Mouse (Mus musculus): ENCODE data around the gene Arsa. TPM values are rescaled to one million over a fixed set of nuclear protein-coding genes. Genes with fewer than 3 reads are reported as not detected.

The Arsa gene
- total and polyA plus RNA-seq, 3 experiments = 9.1 to 28.1 TPM; not detected in 1

DNA sequence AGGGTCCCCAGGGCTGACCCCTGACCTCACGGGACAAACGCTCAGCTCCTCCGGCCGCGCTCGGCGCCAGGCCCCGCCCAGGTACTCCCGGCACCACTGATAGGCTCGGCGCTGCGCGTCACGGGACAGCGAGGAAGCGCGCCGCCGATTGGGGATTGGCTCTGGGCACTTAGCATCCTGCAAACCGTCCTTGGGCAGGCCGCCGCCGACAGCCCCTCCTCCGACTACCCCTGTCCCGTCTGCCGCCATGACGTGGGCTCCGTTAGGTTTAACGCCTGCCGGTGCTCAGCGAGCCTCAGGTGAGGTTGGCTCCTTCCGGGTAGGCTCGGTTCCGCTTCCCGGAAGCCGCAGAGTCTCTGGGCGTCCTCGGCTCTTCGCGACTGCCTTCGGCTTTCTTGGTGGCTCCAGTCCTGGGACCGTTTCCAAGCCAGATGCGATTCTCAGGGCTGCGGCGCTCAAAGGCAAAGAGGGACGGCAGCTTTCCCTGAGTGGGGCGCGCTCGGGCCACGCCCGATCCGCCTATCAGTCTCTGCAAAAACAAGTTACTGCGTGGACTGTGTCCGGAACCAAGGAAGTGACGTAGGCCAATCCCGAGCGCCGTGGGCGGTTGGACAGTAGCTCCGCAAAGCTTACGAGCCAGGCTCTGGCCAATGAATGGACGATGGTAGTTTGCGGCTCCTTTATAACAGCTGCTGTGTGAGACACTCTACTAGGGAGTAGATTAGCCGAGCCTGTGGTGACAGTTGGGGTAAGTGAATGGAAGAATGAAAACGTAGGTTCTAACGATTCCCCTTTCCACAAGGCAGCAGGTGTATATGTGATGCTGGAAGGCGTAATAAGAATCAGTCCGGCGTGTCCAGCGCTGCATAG, 47.6 kb downstream of the Arsa start, which contains the start of the genes C730034F03Rik, Gm44502 and Chkb (continued):
- TF ChIP-seq NRF1 (IDR thresholded peaks at IDR 0.05; ENCODE audit: insufficient read depth, low read depth, low read length, poor library complexity, severe bottlenecking) (peak; percentile 38; the same call in 1 of the 2 replicates), ELF1 (IDR thresholded peaks at IDR 0.05; ENCODE audit: low read depth, low read length) (peak; percentile 91), TBP (IDR thresholded peaks at IDR 0.05; ENCODE audit: low read depth, low read length) (peak; percentile 97), HCFC1 (IDR thresholded peaks at IDR 0.05; ENCODE audit: low read depth, low read length) (peak; percentile 78), ZMIZ1 (IDR thresholded peaks at IDR 0.05; ENCODE audit: low read depth, low read length) (peak; percentile 91), ETS1 (IDR thresholded peaks at IDR 0.05; ENCODE audit: low read depth, low read length) (peak; percentile 60; the same call in 1 of the 2 replicates), TAL1 (IDR thresholded peaks at IDR 0.05; ENCODE audit: low read length) (no peak), POLR2AphosphoS5 (IDR thresholded peaks at IDR 0.05; ENCODE audit: borderline replicate concordance, low read depth, low read length) (peak; percentile 74; the same call in 1 of the 2 replicates)

GRCm38 (mm10) chr15:89428821-89429351, 48.3 kb downstream of the Arsa start:
- peaks cover 0 to 9% of the 10 kb centered on the region in 2 experiments; a peak in 1 of 4 replicates for H3K4me1 ChIP-seq (ENCODE audit: control insufficient read depth in 1 of 2, insufficient read depth in 2 of 2, low read length in 2 of 2)
- TF ChIP-seq RCOR1 (IDR thresholded peaks at IDR 0.05; ENCODE audit: low read depth, low read length) = no peak
- no peak for TF ChIP-seq MAX (IDR thresholded peaks at IDR 0.05; ENCODE audit: low read length)
- TF ChIP-seq POLR2AphosphoS5 (IDR thresholded peaks at IDR 0.05; ENCODE audit: borderline replicate concordance, low read depth, low read length) = no peak
- no peak for TF ChIP-seq MEF2A (IDR thresholded peaks at IDR 0.05; ENCODE audit: extremely low read depth, insufficient replicate concordance, low read depth, low read length, poor library complexity, severe bottlenecking)
- no peak for TF ChIP-seq TBP (IDR thresholded peaks at IDR 0.05; ENCODE audit: low read depth, low read length)
- TF ChIP-seq ZC3H11A (IDR thresholded peaks at IDR 0.05; ENCODE audit: low read depth, low read length) = no peak
- no peak for TF ChIP-seq MXI1 (IDR thresholded peaks at IDR 0.05; ENCODE audit: low read depth, low read length)
- TF ChIP-seq BHLHE40 (IDR thresholded peaks at IDR 0.05; ENCODE audit: borderline replicate concordance, low read depth, low read length) = no peak
- no peak for TF ChIP-seq POLR2AphosphoS2 (IDR thresholded peaks at IDR 0.05; ENCODE audit: low read length)
- no peak for TF ChIP-seq MYC (IDR thresholded peaks at IDR 0.05; ENCODE audit: low read depth, low read length)
- no peak for TF ChIP-seq NRF1 (IDR thresholded peaks at IDR 0.05; ENCODE audit: insufficient read depth, low read depth, low read length, poor library complexity, severe bottlenecking)
- no peak for TF ChIP-seq ETS1 (IDR thresholded peaks at IDR 0.05; ENCODE audit: low read depth, low read length)
- TF ChIP-seq EP300 (IDR thresholded peaks at IDR 0.05; ENCODE audit: low read depth in 1 of 2, low read length in 2 of 2) = no peak
- H3K27ac ChIP-seq (ENCODE audit: control insufficient read depth, low read depth, low read length) = no peak overlapping the region
- DNase-seq (ENCODE audit: low read depth, low spot score) = no peak
- peak overlapping the region; percentile 75 to 84 for H3K4me3 ChIP-seq (ENCODE audit: control insufficient read depth in 1 of 2, insufficient read depth in 1 of 2, low read depth in 2 of 2, low read length in 2 of 2)
- peaks cover 0 to 5% of the 10 kb centered on the region in 2 experiments; a peak in 2 of 4 replicates for H3K36me3 ChIP-seq (ENCODE audit: control insufficient read depth in 1 of 2, insufficient read depth in 2 of 2, low read length in 2 of 2)
- H3K9ac ChIP-seq (ENCODE audit: control insufficient read depth, low read depth, low read length, poor library complexity, severe bottlenecking) = peak overlapping the region; percentile 69
- no peaks in the 10 kb centered on the region for H3K9me3 ChIP-seq (replicated peaks; ENCODE audit: insufficient read depth, low read length)
- no peaks in the 10 kb centered on the region; the same call in 1 of the 2 replicates for H3K79me2 ChIP-seq (ENCODE audit: control insufficient read depth, insufficient read depth, low read length, poor library complexity)
- H3K27me3 ChIP-seq (ENCODE audit: control insufficient read depth in 1 of 2, insufficient read depth in 2 of 2, low read length in 2 of 2) = no peaks in the 10 kb centered on the region

All from MEL (cell line).